ENCODE assay signal across 8 mouse cellular contexts in genomic region chr7:138923756-138924425, GRCm38 (mm10). TPM values are rescaled to one million over a fixed set of nuclear protein-coding genes. Genes with fewer than 3 reads are reported as not detected.
DNase-seq lines count a peak whose midpoint lies in the region; TF ChIP-seq lines count a peak whose summit lies in the region.

No protein-coding gene starts in this region.

- DNase-seq in adrenal gland, adult 2 months, result peak; percentile 44
- DNase-seq in adrenal gland, adult 18-20 months (ENCODE audit: low spot score in 2 of 2), result no peak
- no peak for DNase-seq in left cerebral cortex, adult 2 months (ENCODE audit: extremely low spot score in 1 of 2, low spot score in 2 of 2)
- no peak for DNase-seq in left cerebral cortex, postnatal 4 days
- DNase-seq in embryo, embryonic 10 days (ENCODE audit: low spot score), result peak; percentile 69
- peak; percentile 31 for DNase-seq in lung, postnatal 25 days (ENCODE audit: low spot score)
- no peak for DNase-seq in layer of hippocampus, adult 9-11 months
- DNase-seq in right cerebral cortex, postnatal 14 days, result no peak

- intact Hi-C loops in left cerebral cortex, adult 2 months (cut with DNase I), result loop anchor here (1.0 kb wide), 1 partner anchor 84 kb away; no protein-coding TSS in a partner anchor
- intact Hi-C loops in left cerebral cortex, postnatal 4 days (cut with DNase I), result no loop called here

- no peak overlapping the region for H3K4me3 ChIP-seq in left cerebral cortex, adult 2 months

- no peak overlapping the region for H3K27ac ChIP-seq in left cerebral cortex, adult 2 months

- peak; percentile 59 for TF ChIP-seq CTCF in left cerebral cortex, adult 2 months (IDR thresholded peaks at IDR 0.05)

RNA-seq across cellular contexts. Expression of gene Bnip3, which starts 14.6 kb away (rescaled TPM):
- total RNA-seq in adrenal gland, adult 2 months (2021), result 100 to 1,000 TPM; 220 to 303 TPM
- polyA plus RNA-seq in adrenal gland, adult 2 months (2012; rRNA removed), result 107 and 126 TPM in 2 replicates
- total RNA-seq in adrenal gland, adult 18-20 months (2021), result 100 to 1,000 TPM; 143 to 261 TPM
- 100 to 1,000 TPM; 128 to 136 TPM for total RNA-seq in left cerebral cortex, adult 2 months (2021)
- 10 to 100 TPM; 57.0 to 58.0 TPM for total RNA-seq in left cerebral cortex, postnatal 4 days (2021)

RNA-seq across cellular contexts. Expression of gene Jakmip3, which starts 16.6 kb away (rescaled TPM):
- total RNA-seq in adrenal gland, adult 2 months (2021), result 1 to 10 TPM; 5.2 to 7.3 TPM
- polyA plus RNA-seq in adrenal gland, adult 2 months (2012; rRNA removed), result 3.4 and 6.9 TPM in 2 replicates
- total RNA-seq in adrenal gland, adult 18-20 months (2021), result 1 to 10 TPM; 4.4 to 5.4 TPM
- total RNA-seq in left cerebral cortex, adult 2 months (2021), result 10 to 100 TPM; 54.0 to 54.7 TPM
- total RNA-seq in left cerebral cortex, postnatal 4 days (2021), result 10 to 100 TPM; 42.1 to 42.6 TPM

Comparison
In these comparisons a context has a peak if more than half of its experiments do, and no peak if none do; other contexts are left out.
1. DNase-seq: peak in adrenal gland, adult 2 months (single experiment), embryo, embryonic 10 days (single experiment) and lung, postnatal 25 days (single experiment); none in adrenal gland, adult 18-20 months (0 of 2), left cerebral cortex, adult 2 months (0 of 2), left cerebral cortex, postnatal 4 days (single experiment), layer of hippocampus, adult 9-11 months (single experiment) and right cerebral cortex, postnatal 14 days (single experiment).
2. RNA of gene Jakmip3, which starts 16.6 kb away (total RNA-seq): 54.0 to 54.7 TPM in left cerebral cortex, adult 2 months and 42.1 to 42.6 TPM in left cerebral cortex, postnatal 4 days; 5.2 to 7.3 TPM in adrenal gland, adult 2 months and 4.4 to 5.4 TPM in adrenal gland, adult 18-20 months; every median in the first group is over 4 times any median in the second.